Mouse (Mus musculus) heart, adult 2 months (tissue): Measurements from ENCODE around the gene Ntf3. TPM values are rescaled to one million over a fixed set of nuclear protein-coding genes. Genes with fewer than 3 reads are reported as not detected.

ENCODE experiments used
- DNase-seq, 2 experiments: peaks; one replicate each; pipeline ENCODE4 v3.0.0; 2021
- H3K27ac ChIP-seq: fragments of 200-600 bp; 2 replicates; pipeline ENCODE4 v1.8.1; 2022
- H3K27me3 ChIP-seq: fragments of 200-500 bp; 2 replicates; pipeline ENCODE4 v1.6.1; 2012; ENCODE audit warnings: mild to moderate bottlenecking, low read length, inconsistent platforms, mixed read lengths; ENCODE audit not compliant: control insufficient read depth, insufficient read depth
- H3K36me3 ChIP-seq: fragments of 200-500 bp; 2 replicates; pipeline ENCODE4 v1.6.1; 2012; ENCODE audit warnings: low read length, inconsistent platforms; ENCODE audit not compliant: control insufficient read depth, insufficient read depth
- H3K4me1 ChIP-seq: fragments of 200-500 bp; 2 replicates; pipeline ENCODE4 v1.6.1; 2011; ENCODE audit warnings: low read length; ENCODE audit not compliant: control insufficient read depth, insufficient read depth
- H3K4me3 ChIP-seq: fragments of 200-600 bp; 2 replicates; pipeline ENCODE4 v1.8.1; 2022
- H3K79me2 ChIP-seq: fragments of 200-500 bp; replicated peaks from 2 replicates; pipeline ENCODE4 v1.6.1; 2012; ENCODE audit warnings: mild to moderate bottlenecking, inconsistent platforms, low read length, moderate library complexity, mixed read lengths; ENCODE audit not compliant: control insufficient read depth, insufficient read depth
- H3K9ac ChIP-seq: fragments of 200-500 bp; 2 replicates; pipeline ENCODE4 v1.6.1; 2012; ENCODE audit warnings: low read depth, mild to moderate bottlenecking, control low read depth, inconsistent platforms, low read length, mixed read lengths
- CTCF ChIP-seq: fragments of 200-600 bp; IDR thresholded peaks from 2 replicates; pipeline ENCODE4 v1.8.1; 2022; ENCODE audit warnings: antibody characterized with exemption, mild to moderate bottlenecking, moderate library complexity
- EP300 ChIP-seq: fragments of 200-500 bp; IDR thresholded peaks from 2 replicates; pipeline ENCODE4 v1.6.1; 2011; ENCODE audit warnings: low read depth, low read length, control low read depth; ENCODE audit not compliant: insufficient read depth
- POLR2A ChIP-seq: fragments of 200-500 bp; IDR thresholded peaks from 2 replicates; pipeline ENCODE4 v1.6.1; 2011; ENCODE audit warnings: mild to moderate bottlenecking, low read depth, low read length, control low read depth; ENCODE audit not compliant: insufficient read depth
- WGBS: fragments of 180-500 bp; shearing (Covaris S2); methylation state at CpG from one replicate; pipeline ENCODE4 v1.1.7; 2018; 5-methylcytosine and 5-hydroxymethylcytosine counted together
- intact Hi-C: fragments of 180-260 bp; cut with DNase I; formaldehyde crosslinking; loops from one replicate; pipeline ENCODE4 v1.15.1; 2025
- polyA plus RNA-seq: library from polyadenylated mRNA; depleted of rRNA; stranded (reverse); fragments of >200 nt; gene quantifications from 2 replicates; pipeline ENCODE4 v1.2.3, GENCODE M21; 2012
- total RNA-seq, 2 experiments: library from RNA; stranded (reverse); gene quantifications; 2 replicates each; pipeline ENCODE4 v1.2.3; 2021

Ntf3 gene
- total and polyA plus RNA-seq, 3 experiments, result 3.9 to 4.2 (median 4.1) TPM

GRCm38 (mm10) chr6:126194760-126195159 is 28.1 kb upstream of the Ntf3 start:
- DNase-seq, result no peak
- TF ChIP-seq POLR2A (no peak), CTCF (no peak), EP300 (no peak)
- no peak overlapping the region for H3K27ac ChIP-seq
- WGBS, result 47% methylated on average over 4 of the region's 4 CpGs
- no peaks in the 10 kb centered on the region for H3K4me1 ChIP-seq
- H3K4me3 ChIP-seq, result no peak overlapping the region
- no peaks in the 10 kb centered on the region for H3K36me3 ChIP-seq
- H3K27me3 ChIP-seq, result no peaks in the 10 kb centered on the region
- H3K79me2 ChIP-seq, result no peaks in the 10 kb centered on the region
- H3K9ac ChIP-seq, result no peak overlapping the region
- intact Hi-C loops, result no loop called here

GRCm38 (mm10) chr6:126190218-126190871 is 23.6 kb upstream of the Ntf3 start:
- DNase-seq, result no peak
- WGBS, result 57% methylated on average over 10 of the region's 10 CpGs

GRCm38 (mm10) chr6:126187400-126187799 is 20.7 kb upstream of the Ntf3 start:
- Histone ChIP-seq H3K27ac (no peak overlapping the region), H3K79me2 (no peaks in the 10 kb centered on the region), H3K4me3 (no peak overlapping the region), H3K27me3 (no peaks in the 10 kb centered on the region), H3K9ac (no peak overlapping the region), H3K4me1 (no peaks in the 10 kb centered on the region), H3K36me3 (no peaks in the 10 kb centered on the region)
- WGBS, result 85% methylated on average over 8 of the region's 8 CpGs
- DNase-seq, result no peak
- TF ChIP-seq EP300 (no peak), POLR2A (no peak), CTCF (no peak)
- intact Hi-C loops, result no loop called here

More at GRCm38 (mm10) chr6:126190218-126190871, 23.6 kb upstream of the Ntf3 start:
- TF ChIP-seq EP300 (no peak), CTCF (no peak), POLR2A (no peak)
- Histone ChIP-seq H3K27ac (no peak overlapping the region), H3K36me3 (no peaks in the 10 kb centered on the region), H3K27me3 (no peaks in the 10 kb centered on the region), H3K4me1 (no peaks in the 10 kb centered on the region), H3K79me2 (no peaks in the 10 kb centered on the region), H3K9ac (no peak overlapping the region), H3K4me3 (no peak overlapping the region)
- intact Hi-C loops, result no loop called here

GRCm38 (mm10) chr6:126186116-126186515 is 19.4 kb upstream of the Ntf3 start:
- no peaks in the 10 kb centered on the region for H3K79me2 ChIP-seq
- H3K36me3 ChIP-seq, result no peaks in the 10 kb centered on the region
- H3K27ac ChIP-seq, result no peak overlapping the region
- intact Hi-C loops, result no loop called here
- 71% methylated on average over 1 of the region's 1 CpGs for WGBS
- no peak for TF ChIP-seq POLR2A
- TF ChIP-seq EP300, result no peak
- no peak for TF ChIP-seq CTCF
- no peaks in the 10 kb centered on the region for H3K4me1 ChIP-seq
- H3K4me3 ChIP-seq, result no peak overlapping the region
- no peak overlapping the region for H3K9ac ChIP-seq
- no peaks in the 10 kb centered on the region for H3K27me3 ChIP-seq
- DNase-seq, result no peak

- no peaks in the 10 kb centered on the region for H3K27me3 ChIP-seq
- no peaks in the 10 kb centered on the region for H3K36me3 ChIP-seq
- no peaks in the 10 kb centered on the region for H3K79me2 ChIP-seq
- WGBS, result 98% methylated on average over 1 of the region's 1 CpGs
- H3K9ac ChIP-seq, result no peak overlapping the region
- H3K4me3 ChIP-seq, result no peak overlapping the region
- no peak for DNase-seq
- H3K27ac ChIP-seq, result no peak overlapping the region
- intact Hi-C loops, result no loop called here
- H3K4me1 ChIP-seq, result peaks cover 1% of the 10 kb centered on the region
- TF ChIP-seq POLR2A (no peak), CTCF (no peak), EP300 (no peak)
These were observed 5.4 kb upstream of the Ntf3 start for GRCm38 (mm10) chr6:126172071-126172470.

- peaks cover 1% of the 10 kb centered on the region for H3K4me1 ChIP-seq
- no peak for DNase-seq
- H3K36me3 ChIP-seq, result no peaks in the 10 kb centered on the region
- WGBS, result 62% methylated on average over 4 of the region's 4 CpGs
- TF ChIP-seq POLR2A (no peak), CTCF (no peak), EP300 (no peak)
- H3K4me3 ChIP-seq, result no peak overlapping the region
- no peaks in the 10 kb centered on the region for H3K79me2 ChIP-seq
- no peaks in the 10 kb centered on the region for H3K27me3 ChIP-seq
- H3K27ac ChIP-seq, result no peak overlapping the region
- H3K9ac ChIP-seq, result no peak overlapping the region
- intact Hi-C loops, result no loop called here
These were observed 4.1 kb upstream of the Ntf3 start for GRCm38 (mm10) chr6:126170772-126171171.
